Mouse (Mus musculus) C2C12 (cell line): ENCODE results near the gene Rpl13.

Source experiments
- CTCF ChIP-seq: IDR thresholded peaks from one replicate; pipeline ENCODE4 v1.5.1; 2011; ENCODE audit not compliant: control insufficient read depth, insufficient read depth, insufficient read length
- USF1 ChIP-seq: IDR thresholded peaks from one replicate; pipeline ENCODE4 v1.6.1; 2011; ENCODE audit warnings: low read depth, mild to moderate bottlenecking, control low read depth, moderate library complexity

DNA sequence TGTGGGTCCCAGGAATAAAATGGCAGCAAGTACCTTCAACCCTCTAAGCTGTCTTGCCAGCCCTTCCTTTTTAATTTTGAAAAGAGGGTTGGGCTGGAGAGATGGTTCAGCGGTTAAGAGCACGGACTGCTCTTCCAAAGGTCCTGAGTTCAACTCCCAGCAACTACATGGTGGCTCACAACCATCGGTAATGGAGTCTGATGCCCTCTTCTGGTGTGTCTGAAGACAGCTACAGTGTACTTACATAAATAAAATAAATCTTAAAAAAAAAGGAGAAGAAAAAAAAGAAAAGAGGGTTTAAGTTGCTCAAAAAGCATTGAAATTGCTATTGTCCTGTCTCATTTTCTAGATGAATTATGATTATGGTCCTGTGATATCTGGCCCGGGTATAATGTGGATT lies 906 bp upstream of the Rpl13 start:
- no peak for TF ChIP-seq USF1
- TF ChIP-seq CTCF: no peak
